Mouse (Mus musculus) hindbrain, embryonic 13.5 days (tissue): ENCODE measurements around the gene Pfn1. TPM values are rescaled to one million over a fixed set of nuclear protein-coding genes. Genes with fewer than 3 reads are reported as not detected.
A peak's percentile ranks its signal among the peaks of the same experiment; 100 is the strongest.

ENCODE experiments used
- ATAC-seq: fragments of 200-750 bp; cut with Nextera tagmentation; 2 replicates; pipeline ENCODE4 v1.8.0; 2017; ENCODE audit warnings: moderate TSS enrichment; ENCODE audit not compliant: low FRiP score
- H3K27ac ChIP-seq: fragments of 300-500 bp; sonication (generic); 2 replicates; pipeline ENCODE4 v1.5.1; 2015; ENCODE audit warnings: inconsistent platforms, mild to moderate bottlenecking, moderate library complexity
- H3K27me3 ChIP-seq: fragments of 300-500 bp; sonication (generic); 2 replicates; pipeline ENCODE4 v1.6.1; 2015; ENCODE audit warnings: mild to moderate bottlenecking, inconsistent platforms
- H3K36me3 ChIP-seq: fragments of 300-500 bp; sonication (generic); 2 replicates; pipeline ENCODE4 v1.6.1; 2015; ENCODE audit warnings: mild to moderate bottlenecking, inconsistent platforms
- H3K4me1 ChIP-seq: fragments of 300-500 bp; sonication (generic); replicated peaks from 2 replicates; pipeline ENCODE4 v1.6.1; 2015; ENCODE audit warnings: inconsistent platforms
- H3K4me2 ChIP-seq: fragments of 300-500 bp; sonication (generic); 2 replicates; pipeline ENCODE4 v1.6.1; 2015; ENCODE audit warnings: inconsistent platforms, mild to moderate bottlenecking, moderate library complexity
- H3K4me3 ChIP-seq: fragments of 300-500 bp; sonication (generic); 2 replicates; pipeline ENCODE4 v1.5.1; 2015; ENCODE audit warnings: mild to moderate bottlenecking, inconsistent platforms
- H3K9ac ChIP-seq: fragments of 300-500 bp; sonication (generic); 2 replicates; pipeline ENCODE4 v1.6.1; 2015; ENCODE audit warnings: mild to moderate bottlenecking, inconsistent platforms
- H3K9me3 ChIP-seq: fragments of 300-500 bp; sonication (generic); 2 replicates; pipeline ENCODE4 v1.6.1; 2016; ENCODE audit warnings: inconsistent platforms
- WGBS: fragments of 180-500 bp; shearing (Covaris S2); methylation state at CpG from one replicate; pipeline ENCODE4 v1.1.7; 2015; 5-methylcytosine and 5-hydroxymethylcytosine counted together
- polyA plus RNA-seq: library from polyadenylated mRNA; unstranded; fragments of >200 nt; fragmentation: Nextera tagmentation; extraction: Ambion mirVana; gene quantifications from 2 replicates; pipeline ENCODE4 v1.2.1, GENCODE M21; 2015

Gene Pfn1
- 851 and 865 TPM in 2 replicates for polyA plus RNA-seq

DNA sequence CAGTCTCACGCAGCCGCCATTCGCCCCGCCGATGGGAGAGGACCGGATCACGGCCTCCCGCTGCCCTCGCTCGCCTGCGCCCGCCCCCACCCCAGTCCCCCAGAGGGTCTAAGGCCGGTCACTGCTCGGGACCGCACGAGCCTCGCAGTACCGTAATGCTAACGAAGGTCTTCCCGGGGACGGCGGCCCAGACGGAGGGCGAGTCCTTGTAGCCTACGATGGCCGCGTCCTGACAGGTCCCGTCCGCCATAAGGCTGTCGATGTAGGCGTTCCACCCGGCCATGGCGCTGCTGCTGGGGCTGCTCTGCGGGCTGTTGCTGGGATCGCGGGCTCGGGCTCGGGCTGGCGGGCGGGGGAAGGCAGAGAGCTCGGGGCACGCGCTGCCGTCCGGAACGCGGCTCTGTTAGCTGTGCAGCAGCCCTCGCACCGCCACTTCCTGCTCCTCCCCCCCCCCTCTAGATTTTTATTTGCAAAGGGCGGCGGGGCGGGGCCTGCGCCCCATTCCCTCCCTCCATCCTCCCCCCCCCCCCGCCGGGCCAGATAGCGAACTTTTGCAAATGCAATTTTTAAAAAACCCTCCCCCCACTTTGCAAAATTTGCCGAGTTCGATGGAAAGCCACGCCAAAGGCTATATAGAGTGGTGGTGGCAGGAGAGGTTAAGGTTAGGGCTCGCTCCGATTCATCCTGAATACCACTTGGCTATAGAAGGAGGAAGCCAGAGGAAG lies at the start of gene Pfn1:
Pfn1 (minus strand) TSS at position 447 of the 725 bp plus-strand sequence.
- WGBS: under 1% methylated on average over 53 of the region's 61 CpGs
- H3K27ac ChIP-seq: peak within 1 kb of the TSS; percentile 99
- 0 out of 2 replicates have a peak, but pooled peaks cover 4% of the 10 kb centered on the region for H3K27me3 ChIP-seq
- peak within 1 kb of the TSS; percentile 100 for H3K4me3 ChIP-seq
- H3K36me3 ChIP-seq: peaks cover 36% of the 10 kb centered on the region
- peaks cover 57% of the 10 kb centered on the region for H3K4me1 ChIP-seq
- peak within 1 kb of the TSS; percentile 89 for H3K4me2 ChIP-seq
- H3K9ac ChIP-seq: peak within 1 kb of the TSS; percentile 99
- peak; percentile 55 for ATAC-seq
- no peaks in the 10 kb centered on the region for H3K9me3 ChIP-seq

DNA sequence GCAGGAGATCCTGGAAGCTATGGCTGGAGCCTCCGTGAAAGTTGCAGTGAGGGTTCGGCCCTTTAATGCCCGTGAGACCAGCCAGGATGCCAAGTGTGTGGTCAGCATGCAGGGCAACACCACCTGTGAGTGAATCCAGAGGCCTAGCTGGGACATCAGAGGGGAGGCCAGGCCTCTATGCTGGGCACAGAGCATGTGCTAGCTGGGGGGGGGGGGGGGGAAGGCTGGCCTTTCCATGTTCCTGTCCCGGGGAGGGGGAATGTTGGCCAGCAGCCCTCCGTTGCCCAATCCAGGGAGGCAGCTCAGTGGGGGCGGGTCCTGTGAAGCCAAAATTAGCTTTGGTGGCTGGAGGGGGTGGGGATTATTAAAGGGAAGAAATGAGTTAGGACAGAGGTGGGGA lies 48.3 kb upstream of the Pfn1 start:
- Histone ChIP-seq H3K4me3 (no peak overlapping the region), H3K9ac (peak overlapping the region; percentile 95), H3K4me1 (peaks cover 26% of the 10 kb centered on the region), H3K36me3 (peaks cover 47% of the 10 kb centered on the region), H3K9me3 (no peaks in the 10 kb centered on the region), H3K27me3 (no peaks in the 10 kb centered on the region), H3K4me2 (0 out of 2 replicates have a peak overlapping the region, but pooled peaks have one; percentile 89), H3K27ac (no peak overlapping the region)
- no peak for ATAC-seq
- WGBS: 78% methylated on average over 6 of the region's 6 CpGs

DNA sequence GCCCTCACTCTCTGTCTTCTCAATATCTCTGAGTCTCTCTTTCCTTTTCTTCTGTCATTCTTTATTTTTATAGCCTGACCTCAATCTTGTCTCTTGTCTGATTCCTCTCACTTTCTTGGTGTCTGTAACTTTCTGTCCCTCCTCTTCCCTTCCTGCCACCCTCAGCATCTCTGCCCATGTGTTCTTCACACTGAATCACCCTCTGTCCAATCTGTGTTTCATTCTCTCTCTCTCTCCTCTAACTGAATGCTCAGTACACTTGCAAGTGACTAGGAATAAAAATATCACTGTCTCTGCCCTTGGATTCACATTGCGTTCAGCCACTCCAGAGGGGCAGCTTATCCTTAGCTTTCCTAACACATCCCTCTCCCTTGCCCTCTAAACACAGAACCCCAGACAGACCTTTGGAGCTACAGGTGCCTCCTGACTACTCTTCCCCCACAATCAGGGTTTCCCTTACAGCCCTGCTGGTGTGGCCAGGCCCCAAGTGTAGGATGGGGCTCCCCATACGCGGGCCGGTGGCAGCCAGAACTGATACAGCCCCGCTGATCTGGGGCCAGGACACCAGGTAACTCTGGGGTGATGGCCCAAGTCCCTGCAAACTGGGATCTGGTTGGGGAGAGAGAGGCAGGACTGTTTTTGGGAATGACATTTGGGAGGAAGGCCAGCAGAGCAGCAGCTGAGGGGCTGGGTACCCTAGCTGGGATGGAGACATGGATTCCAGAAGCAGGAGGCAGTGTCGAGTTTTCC lies 47.7 kb upstream of the Pfn1 start:
- no peak for ATAC-seq

DNA sequence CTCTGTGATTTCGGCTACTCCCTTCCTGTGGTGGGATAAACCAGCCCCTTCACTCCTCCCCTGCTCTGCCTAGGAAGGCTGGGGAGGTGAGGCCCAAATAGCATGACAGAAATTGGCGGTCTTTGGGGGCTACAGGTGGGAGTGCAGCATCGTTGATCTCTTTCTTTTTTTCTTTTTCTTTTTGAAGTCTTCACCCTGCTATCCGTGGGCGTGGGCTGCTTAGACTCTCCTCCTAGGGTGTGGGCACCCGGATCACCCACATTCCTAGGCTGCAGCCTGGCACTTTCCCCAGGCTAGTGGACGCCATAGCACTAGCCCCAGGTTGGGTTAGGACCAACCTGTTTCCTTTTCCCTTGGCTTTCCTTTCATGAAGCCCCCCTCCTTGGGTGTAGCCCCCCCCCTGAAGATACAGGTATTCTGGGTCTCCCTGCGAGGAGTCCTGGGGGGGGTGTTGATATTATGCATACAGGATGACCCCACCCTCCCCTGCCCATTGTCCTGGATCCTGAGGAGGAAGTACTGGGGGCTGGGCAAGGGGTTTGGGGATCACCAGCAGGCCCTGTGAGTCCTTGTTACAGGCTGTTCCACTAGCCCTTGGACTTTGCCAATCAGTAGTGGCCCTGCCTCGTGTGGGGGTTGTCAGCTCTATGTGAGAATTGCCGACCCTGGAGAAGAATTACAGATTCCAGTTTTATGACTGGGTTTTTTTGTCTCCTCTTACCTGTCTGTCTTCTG lies 46.9 kb upstream of the Pfn1 start:
- Histone ChIP-seq H3K9me3 (no peaks in the 10 kb centered on the region), H3K9ac (peak overlapping the region; percentile 95), H3K36me3 (peaks cover 33% of the 10 kb centered on the region), H3K4me3 (peak overlapping the region; percentile 91), H3K27me3 (no peaks in the 10 kb centered on the region), H3K27ac (no peak overlapping the region), H3K4me1 (peaks cover 26% of the 10 kb centered on the region), H3K4me2 (peak overlapping the region; percentile 89)
- WGBS: 14% methylated on average over 10 of the region's 10 CpGs
- ATAC-seq: no peak

More for the DNA sequence above, 47.7 kb upstream of the Pfn1 start:
- no peak overlapping the region for H3K27ac ChIP-seq
- peak overlapping the region; percentile 95 for H3K9ac ChIP-seq
- H3K4me1 ChIP-seq: peaks cover 26% of the 10 kb centered on the region
- peak overlapping the region; percentile 91 for H3K4me3 ChIP-seq
- peaks cover 41% of the 10 kb centered on the region for H3K36me3 ChIP-seq
- H3K9me3 ChIP-seq: no peaks in the 10 kb centered on the region
- peak overlapping the region; percentile 89 for H3K4me2 ChIP-seq
- WGBS: 77% methylated on average over 6 of the region's 6 CpGs
- H3K27me3 ChIP-seq: no peaks in the 10 kb centered on the region

DNA sequence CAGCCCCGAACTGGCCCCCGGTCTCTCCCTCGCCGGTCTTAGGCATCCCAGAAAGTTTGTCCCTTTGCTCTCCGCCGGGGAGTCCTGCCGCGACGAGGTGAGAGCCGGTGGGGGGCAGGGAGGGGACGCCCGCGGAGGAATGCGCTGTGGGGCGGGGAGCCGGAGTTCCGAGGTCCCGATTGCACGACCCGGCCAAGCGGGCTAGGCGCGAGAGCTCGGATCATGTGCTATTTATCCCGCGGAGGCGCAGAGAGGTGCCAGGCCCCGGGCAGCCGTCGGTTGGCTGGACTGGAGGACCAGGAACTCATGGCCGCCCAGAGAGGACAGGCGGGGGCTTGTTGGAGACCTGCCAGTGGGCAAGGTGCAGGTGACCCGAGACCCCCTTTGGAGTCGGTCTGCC lies 46.2 kb upstream of the Pfn1 start:
- Histone ChIP-seq H3K36me3 (peaks cover 25% of the 10 kb centered on the region), H3K9ac (peak overlapping the region; percentile 95), H3K27ac (peak overlapping the region; percentile 93), H3K4me3 (peak overlapping the region; percentile 91), H3K4me1 (peaks cover 26% of the 10 kb centered on the region), H3K27me3 (no peaks in the 10 kb centered on the region), H3K9me3 (no peaks in the 10 kb centered on the region), H3K4me2 (peak overlapping the region; percentile 89)
- ATAC-seq: peak; percentile 36
- WGBS: under 1% methylated on average over 33 of the region's 34 CpGs

DNA sequence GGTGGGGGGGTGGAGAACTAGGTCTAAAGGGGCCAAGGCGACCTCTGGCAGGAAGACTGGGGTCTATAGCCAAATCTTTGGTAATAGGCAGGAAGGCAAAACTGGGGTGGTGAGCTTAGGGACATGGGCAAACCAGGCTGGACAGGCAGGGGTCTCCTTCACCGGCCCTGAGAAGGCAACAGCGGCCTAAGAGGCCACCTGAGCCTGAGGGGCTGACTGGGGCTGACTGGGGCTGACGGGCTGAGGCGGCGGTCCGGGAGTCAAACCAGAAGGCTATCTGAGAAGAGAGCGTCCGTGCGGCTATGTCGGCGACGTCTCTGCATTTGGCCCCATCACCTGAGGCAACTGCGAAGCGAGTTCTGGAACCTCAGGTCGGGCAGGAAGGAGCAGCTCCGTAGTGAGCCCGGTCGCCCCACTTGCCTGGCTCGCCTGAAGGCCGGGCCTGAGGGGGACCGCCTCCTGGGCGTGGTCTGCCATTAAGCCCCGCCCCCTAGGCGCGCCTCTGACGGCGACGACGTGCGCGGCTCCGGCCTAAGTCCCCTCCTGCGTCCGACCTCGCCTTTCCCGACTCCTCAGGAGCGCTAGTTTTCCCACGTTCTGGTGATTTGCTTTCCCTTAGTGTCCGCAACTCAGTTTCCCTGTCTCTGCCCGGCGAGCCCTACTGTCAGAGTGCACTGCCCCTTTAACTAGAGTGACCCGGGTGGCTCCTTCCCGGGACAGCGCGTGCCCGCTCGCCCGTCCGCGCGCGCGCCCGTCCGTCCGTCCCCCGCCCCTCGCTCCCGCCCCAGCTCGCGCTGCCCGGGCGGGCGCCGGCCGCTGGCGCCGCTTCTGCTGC lies 45.5 kb upstream of the Pfn1 start, which contains the start of the genes Inca1 and Kif1c:
Inca1 (minus strand) TSS at position 434 of the 835 bp plus-strand sequence.
Kif1c (plus strand) TSS at position 827 of the 835 bp plus-strand sequence.
- ATAC-seq: peak; percentile 95

DNA sequence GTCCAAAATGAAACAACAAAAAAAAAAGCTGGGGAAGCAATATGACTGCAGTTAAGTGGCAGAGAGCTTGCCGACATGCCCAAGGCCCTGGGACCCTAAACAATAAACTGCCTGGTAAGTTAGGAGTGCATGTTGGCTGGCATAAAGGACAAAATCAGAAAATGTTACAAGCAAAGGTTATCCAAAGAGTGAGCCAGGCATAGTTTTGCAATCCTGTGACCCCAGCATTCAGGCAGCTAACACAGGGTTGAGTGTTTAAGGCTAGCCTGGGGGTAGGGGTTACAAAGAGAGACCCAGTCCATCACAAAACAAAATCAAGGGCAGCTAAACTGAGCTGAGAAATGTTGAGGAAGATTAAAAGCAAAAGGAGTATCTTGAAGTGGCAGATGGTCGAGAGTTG lies 44.6 kb upstream of the Pfn1 start:
- Histone ChIP-seq H3K36me3 (peaks cover 10% of the 10 kb centered on the region), H3K27me3 (no peaks in the 10 kb centered on the region), H3K9me3 (no peaks in the 10 kb centered on the region), H3K4me3 (no peak overlapping the region), H3K27ac (no peak overlapping the region), H3K9ac (no peak overlapping the region), H3K4me1 (peaks cover 26% of the 10 kb centered on the region), H3K4me2 (no peak overlapping the region)
- WGBS: 75% methylated on average over 2 of the region's 2 CpGs
- no peak for ATAC-seq

More for the DNA sequence above, 45.5 kb upstream of the Pfn1 start, which contains the start of the genes Inca1 and Kif1c:
- peak within 1 kb of the TSS; percentile 95 for H3K9ac ChIP-seq
- H3K4me1 ChIP-seq: peaks cover 26% of the 10 kb centered on the region
- no peaks in the 10 kb centered on the region for H3K9me3 ChIP-seq
- H3K4me3 ChIP-seq: peak within 1 kb of the TSS; percentile 91
- WGBS: 2% methylated on average over 69 of the region's 69 CpGs
- peak within 1 kb of the TSS; percentile 89 for H3K4me2 ChIP-seq
- no peaks in the 10 kb centered on the region for H3K27me3 ChIP-seq
- H3K27ac ChIP-seq: peak within 1 kb of the TSS; percentile 93
- peaks cover 19% of the 10 kb centered on the region for H3K36me3 ChIP-seq

DNA sequence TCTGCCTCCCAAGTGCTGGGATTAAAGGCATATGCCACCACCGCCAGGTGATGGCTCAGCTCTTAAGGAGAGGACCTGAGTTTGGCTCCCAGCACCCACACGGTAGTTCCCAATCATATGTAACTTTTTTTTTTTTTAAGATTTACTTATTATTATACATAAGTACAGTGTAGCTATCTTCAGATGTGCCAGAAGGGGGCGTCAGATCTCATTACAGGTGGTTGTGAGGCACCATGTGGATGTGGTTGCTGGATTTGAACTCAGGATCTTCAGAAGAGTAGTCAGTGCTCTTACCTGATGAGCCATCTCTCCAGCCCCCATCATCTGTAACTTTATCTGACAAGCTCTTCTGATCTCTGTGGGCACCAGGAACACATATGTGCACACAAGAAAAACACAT lies 42.9 kb upstream of the Pfn1 start:
- Histone ChIP-seq H3K4me3 (no peak overlapping the region), H3K9ac (no peak overlapping the region), H3K36me3 (no peaks in the 10 kb centered on the region), H3K4me2 (no peak overlapping the region), H3K27ac (no peak overlapping the region), H3K9me3 (no peaks in the 10 kb centered on the region), H3K4me1 (peaks cover 21% of the 10 kb centered on the region), H3K27me3 (no peaks in the 10 kb centered on the region)
- WGBS: 71% methylated on average over 3 of the region's 3 CpGs
- no peak for ATAC-seq

DNA sequence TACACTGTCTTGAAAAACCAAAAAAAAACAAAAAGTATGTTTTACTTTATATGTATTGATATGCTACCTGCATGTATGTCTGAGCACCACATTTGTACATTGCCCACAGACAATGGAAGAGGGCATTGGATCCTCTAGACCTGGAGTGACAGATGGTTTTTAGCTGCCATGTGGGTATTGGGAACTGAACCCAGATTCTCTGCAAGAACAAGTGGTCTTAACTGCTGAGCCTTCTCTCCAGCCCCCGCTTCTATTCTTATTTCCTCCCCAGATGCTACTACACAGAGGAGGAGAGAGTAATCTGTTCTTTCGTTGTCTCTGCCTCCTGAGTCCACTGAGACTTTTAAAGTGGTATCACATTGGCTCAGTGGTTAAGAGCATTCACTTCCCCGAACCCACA lies 39.1 kb upstream of the Pfn1 start:
- no peak overlapping the region for H3K4me2 ChIP-seq
- H3K4me3 ChIP-seq: no peak overlapping the region
- H3K36me3 ChIP-seq: no peaks in the 10 kb centered on the region
- H3K9ac ChIP-seq: no peak overlapping the region
- 70% methylated on average over 3 of the region's 3 CpGs for WGBS
- no peak overlapping the region for H3K27ac ChIP-seq
- H3K27me3 ChIP-seq: no peaks in the 10 kb centered on the region
- H3K9me3 ChIP-seq: no peaks in the 10 kb centered on the region
- H3K4me1 ChIP-seq: peaks cover 7% of the 10 kb centered on the region
- ATAC-seq: no peak

DNA sequence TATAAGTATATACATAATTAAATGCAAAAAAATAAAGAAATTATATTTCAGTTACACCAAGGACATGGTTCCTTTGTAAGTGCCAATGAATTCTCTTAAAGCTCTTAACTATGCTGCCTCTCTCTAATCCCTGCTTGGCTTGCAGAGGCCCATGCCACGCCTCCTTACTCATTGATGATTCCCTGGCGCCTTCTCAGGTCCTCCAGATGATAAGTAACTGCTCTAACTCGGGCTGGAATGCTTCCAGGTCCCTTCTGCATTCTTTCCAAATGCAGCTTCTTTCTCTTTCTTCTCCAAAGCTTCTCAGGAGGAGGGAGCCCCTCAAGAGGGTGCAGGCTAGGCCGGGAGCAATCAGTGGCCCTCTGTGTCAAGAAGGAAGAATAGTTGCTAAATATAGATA lies 35.1 kb upstream of the Pfn1 start:
- 67% methylated on average over 4 of the region's 4 CpGs for WGBS
- Histone ChIP-seq H3K4me3 (no peak overlapping the region), H3K36me3 (peaks cover 14% of the 10 kb centered on the region), H3K4me2 (no peak overlapping the region), H3K4me1 (peaks cover 27% of the 10 kb centered on the region), H3K9ac (no peak overlapping the region), H3K27me3 (no peaks in the 10 kb centered on the region), H3K27ac (no peak overlapping the region), H3K9me3 (no peaks in the 10 kb centered on the region)
- ATAC-seq: no peak

DNA sequence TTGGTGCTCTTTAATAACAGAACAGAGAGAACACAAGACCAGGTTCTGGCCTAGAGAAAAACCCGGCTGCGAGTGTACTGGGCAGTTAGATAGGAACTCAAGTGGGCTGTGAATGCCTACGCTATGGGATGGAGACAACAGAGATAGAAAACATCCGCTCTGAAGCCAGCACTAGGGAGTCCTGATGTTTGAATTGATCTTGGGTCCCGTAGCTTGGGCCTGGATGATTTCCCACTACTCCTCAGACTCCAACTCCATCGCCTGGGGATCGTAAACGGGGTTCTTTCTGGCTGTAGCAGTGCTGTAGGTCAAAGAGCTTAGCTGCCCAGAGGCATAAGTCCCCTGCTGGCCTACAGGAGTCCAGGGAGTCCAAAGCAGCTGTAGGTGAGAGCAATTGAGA lies 33.9 kb upstream of the Pfn1 start:
- peaks cover 27% of the 10 kb centered on the region for H3K4me1 ChIP-seq
- H3K27me3 ChIP-seq: no peaks in the 10 kb centered on the region
- H3K9me3 ChIP-seq: no peaks in the 10 kb centered on the region
- ATAC-seq: peak; percentile 12; the same call in 1 of the 2 replicates
- peak overlapping the region; percentile 86 for H3K4me2 ChIP-seq
- H3K4me3 ChIP-seq: peak overlapping the region; percentile 83
- H3K9ac ChIP-seq: peak overlapping the region; percentile 88
- H3K27ac ChIP-seq: peak overlapping the region; percentile 88
- WGBS: 11% methylated on average over 8 of the region's 8 CpGs
- H3K36me3 ChIP-seq: peaks cover 25% of the 10 kb centered on the region
